Mouse (Mus musculus) forebrain, embryonic 10.5 days (tissue): ENCODE results near the gene Aspm. TPM values are rescaled to one million over a fixed set of nuclear protein-coding genes. Genes with fewer than 3 reads are reported as not detected.

Source experiments
- DNase-seq: peaks from one replicate; pipeline ENCODE4 v3.0.0-alpha.2; 2017; ENCODE audit warnings: low spot score; ENCODE audit errors: extremely low spot score
- H3K27ac ChIP-seq: fragments of 300-500 bp; sonication (generic); 2 replicates; pipeline ENCODE4 v1.5.1; 2016; ENCODE audit warnings: mild to moderate bottlenecking
- H3K27me3 ChIP-seq: fragments of 300-500 bp; sonication (generic); 2 replicates; pipeline ENCODE4 v1.6.1; 2016; ENCODE audit warnings: mild to moderate bottlenecking; ENCODE audit not compliant: poor library complexity, severe bottlenecking
- H3K36me3 ChIP-seq: fragments of 300-500 bp; sonication (generic); replicated peaks from 2 replicates; pipeline ENCODE4 v1.6.1; 2016; ENCODE audit warnings: mild to moderate bottlenecking, moderate library complexity
- H3K4me1 ChIP-seq: fragments of 300-500 bp; sonication (generic); 2 replicates; pipeline ENCODE4 v1.6.1; 2016
- H3K4me3 ChIP-seq: fragments of 300-500 bp; sonication (generic); 2 replicates; pipeline ENCODE4 v1.5.1; 2016; ENCODE audit warnings: mild to moderate bottlenecking, moderate library complexity
- H3K9me3 ChIP-seq: fragments of 300-500 bp; sonication (generic); 2 replicates; pipeline ENCODE4 v1.6.1; 2016; ENCODE audit warnings: mild to moderate bottlenecking, moderate library complexity
- WGBS: fragments of 180-500 bp; shearing (Covaris S2); methylation state at CpG from one replicate; pipeline ENCODE4 v1.1.7; 2016; 5-methylcytosine and 5-hydroxymethylcytosine counted together
- polyA plus RNA-seq: library from polyadenylated mRNA; unstranded; fragments of >200 nt; fragmentation: Nextera tagmentation; extraction: Ambion mirVana; gene quantifications from 2 replicates; pipeline ENCODE4 v1.2.1, GENCODE M21; 2016

Gene Aspm
- polyA plus RNA-seq, 1 experiment from 2014 or later = 24.7 TPM

DNA sequence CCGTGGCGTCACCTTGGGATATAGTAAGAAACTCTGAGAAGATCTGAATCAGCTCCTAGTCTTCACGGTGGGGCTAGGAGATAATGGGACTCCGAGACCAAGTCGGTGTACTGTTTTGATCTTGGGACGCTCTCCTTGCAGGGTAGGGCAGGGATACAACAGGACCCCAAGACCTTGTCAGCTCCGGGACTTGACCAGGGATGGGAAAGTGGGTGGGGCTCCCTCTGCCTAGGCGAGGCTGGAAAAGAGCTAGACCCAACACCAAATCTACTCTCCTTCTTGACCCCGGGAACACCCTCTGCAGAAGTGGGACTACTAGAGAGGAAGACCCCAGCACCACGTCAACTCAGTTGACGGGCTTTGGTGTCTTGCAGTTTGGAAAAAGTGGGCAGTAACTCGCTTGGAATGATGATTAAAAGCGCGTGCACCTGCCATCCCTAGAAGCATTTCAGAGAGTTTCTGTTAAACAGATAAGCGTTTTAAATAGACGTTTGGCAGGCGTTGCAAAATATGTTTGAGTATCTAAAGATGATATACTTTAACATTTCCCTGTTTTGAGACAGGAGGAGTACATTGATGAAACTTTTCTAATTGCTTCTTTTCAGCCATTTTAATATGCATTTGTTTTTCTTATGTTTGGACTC is 776 bp downstream of the Aspm start:
- Histone ChIP-seq H3K9me3 (no peaks in the 10 kb centered on the region), H3K36me3 (peaks cover 33% of the 10 kb centered on the region), H3K4me3 (peak overlapping the region; percentile 96), H3K4me1 (peaks cover 26% of the 10 kb centered on the region), H3K27ac (peak overlapping the region; percentile 96), H3K27me3 (no peaks in the 10 kb centered on the region)
- 5% methylated on average over 17 of the region's 17 CpGs for WGBS
- DNase-seq = no peak

DNA sequence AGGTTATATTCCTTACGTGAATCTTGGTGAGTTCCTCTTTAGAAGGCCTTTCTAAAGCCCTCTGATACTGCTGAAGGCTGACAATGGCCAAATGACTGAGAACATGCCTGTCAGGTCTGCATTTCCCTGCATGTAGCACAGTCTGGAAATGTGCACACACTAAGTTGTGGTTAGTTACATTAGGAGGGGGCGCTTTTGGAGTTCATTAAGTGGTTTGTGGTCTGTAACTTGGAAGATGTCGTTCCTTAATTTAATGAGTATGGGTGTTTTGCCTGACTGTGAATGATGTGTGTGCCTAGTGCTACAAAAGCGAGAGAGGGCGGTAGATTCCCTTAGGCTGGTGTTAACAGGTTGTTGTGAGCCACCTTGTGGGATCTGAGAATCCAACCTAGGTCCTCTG is 6.2 kb downstream of the Aspm start:
- 93% methylated on average over 5 of the region's 5 CpGs for WGBS
- DNase-seq = no peak
- Histone ChIP-seq H3K27ac (no peak overlapping the region), H3K9me3 (no peaks in the 10 kb centered on the region), H3K4me3 (no peak overlapping the region), H3K27me3 (no peaks in the 10 kb centered on the region), H3K36me3 (peaks cover 88% of the 10 kb centered on the region), H3K4me1 (peaks cover 23% of the 10 kb centered on the region)

DNA sequence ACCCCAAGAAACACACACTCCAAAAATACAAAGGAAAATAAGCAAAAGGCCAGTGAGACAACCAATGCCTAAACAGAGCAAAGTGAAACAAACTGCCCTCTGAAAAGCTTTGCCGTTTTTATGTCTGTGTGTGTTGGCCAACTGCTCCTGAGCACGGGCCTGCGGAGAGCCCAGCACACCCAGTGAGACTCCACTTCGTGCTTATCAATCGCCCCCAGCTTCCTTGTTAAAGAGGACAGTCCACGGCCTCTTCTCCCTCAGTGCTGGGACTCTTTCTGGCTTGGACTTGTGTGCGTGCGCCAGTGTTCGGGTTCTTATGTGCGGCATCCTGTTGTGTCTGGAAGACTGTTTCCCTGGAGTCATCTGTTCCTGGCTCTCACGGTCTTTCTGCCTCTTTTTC is 11.4 kb downstream of the Aspm start:
- H3K27me3 ChIP-seq = no peaks in the 10 kb centered on the region
- no peaks in the 10 kb centered on the region for H3K9me3 ChIP-seq
- no peak overlapping the region for H3K27ac ChIP-seq
- H3K4me1 ChIP-seq = peaks cover 1% of the 10 kb centered on the region
- DNase-seq = no peak
- no peak overlapping the region for H3K4me3 ChIP-seq
- 92% methylated on average over 11 of the region's 11 CpGs for WGBS
- peaks cover 96% of the 10 kb centered on the region for H3K36me3 ChIP-seq

DNA sequence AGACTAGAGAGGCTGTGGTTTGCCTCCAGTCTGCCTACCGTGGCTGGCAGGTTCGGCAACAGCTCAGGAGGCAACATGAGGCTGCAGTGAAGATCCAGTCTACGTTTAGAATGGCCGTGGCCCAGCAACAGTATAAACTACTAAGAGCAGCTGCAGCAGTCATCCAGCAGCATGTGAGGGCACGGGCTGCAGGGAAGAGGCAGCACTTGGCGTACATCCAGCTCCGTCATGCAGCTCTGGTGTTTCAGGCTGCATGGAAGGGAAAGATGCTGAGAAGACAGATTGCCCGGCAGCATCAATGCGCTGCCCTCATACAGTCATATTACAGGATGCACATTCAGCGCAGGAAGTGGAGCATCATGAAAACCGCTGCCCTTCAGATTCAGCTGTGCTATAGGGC is 24.3 kb downstream of the Aspm start:
- H3K27ac ChIP-seq = no peak overlapping the region
- no peak for DNase-seq
- H3K36me3 ChIP-seq = peaks cover 100% of the 10 kb centered on the region
- WGBS = 95% methylated on average over 11 of the region's 11 CpGs
- no peaks in the 10 kb centered on the region for H3K27me3 ChIP-seq
- no peaks in the 10 kb centered on the region for H3K9me3 ChIP-seq
- no peaks in the 10 kb centered on the region for H3K4me1 ChIP-seq
- no peak overlapping the region for H3K4me3 ChIP-seq

DNA sequence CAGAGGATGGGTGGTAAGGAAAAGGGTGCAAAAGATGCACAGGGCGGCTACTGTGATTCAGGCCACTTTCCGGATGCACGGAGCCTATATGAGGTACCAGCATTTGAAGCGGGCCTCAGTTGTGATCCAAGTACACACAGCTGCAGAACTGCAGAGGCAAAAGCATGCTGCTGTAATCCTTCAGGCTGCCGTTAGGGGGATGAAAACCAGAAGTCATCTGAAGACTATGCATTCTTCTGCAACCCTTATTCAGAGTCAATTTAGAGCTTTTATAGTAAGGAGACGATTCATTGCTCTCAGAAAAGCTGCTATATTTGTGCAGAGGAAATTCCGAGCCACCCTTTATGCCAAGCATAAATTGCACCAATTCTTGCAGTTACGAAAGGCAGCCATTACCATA is 25.7 kb downstream of the Aspm start:
- Histone ChIP-seq H3K4me1 (no peaks in the 10 kb centered on the region), H3K27me3 (no peaks in the 10 kb centered on the region), H3K27ac (no peak overlapping the region), H3K4me3 (no peak overlapping the region), H3K9me3 (no peaks in the 10 kb centered on the region), H3K36me3 (peaks cover 100% of the 10 kb centered on the region)
- 92% methylated on average over 8 of the region's 8 CpGs for WGBS
- no peak for DNase-seq

DNA sequence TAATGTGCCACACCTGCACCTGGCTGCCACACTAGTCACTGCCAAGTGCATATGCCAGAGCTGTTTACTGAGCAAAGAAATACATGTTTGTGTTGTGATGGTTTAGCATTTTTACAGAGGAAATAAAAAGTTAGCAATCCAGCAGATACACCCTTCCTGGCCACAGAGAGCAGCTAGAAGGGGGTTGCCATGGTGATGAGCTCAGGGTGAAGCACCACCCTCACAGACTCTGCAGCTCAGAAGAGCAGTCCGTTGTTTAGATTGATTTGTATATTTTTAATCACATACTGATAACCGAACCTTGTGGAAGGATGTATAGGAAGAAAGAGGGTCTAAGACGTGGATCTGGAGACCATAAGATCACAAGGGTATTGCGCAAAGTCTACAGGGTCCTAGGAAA is 26.6 kb downstream of the Aspm start:
- Histone ChIP-seq H3K27me3 (no peaks in the 10 kb centered on the region), H3K36me3 (peaks cover 100% of the 10 kb centered on the region), H3K27ac (no peak overlapping the region), H3K9me3 (no peaks in the 10 kb centered on the region), H3K4me1 (no peaks in the 10 kb centered on the region), H3K4me3 (no peak overlapping the region)
- DNase-seq = no peak
- 96% methylated on average over 4 of the region's 4 CpGs for WGBS

DNA sequence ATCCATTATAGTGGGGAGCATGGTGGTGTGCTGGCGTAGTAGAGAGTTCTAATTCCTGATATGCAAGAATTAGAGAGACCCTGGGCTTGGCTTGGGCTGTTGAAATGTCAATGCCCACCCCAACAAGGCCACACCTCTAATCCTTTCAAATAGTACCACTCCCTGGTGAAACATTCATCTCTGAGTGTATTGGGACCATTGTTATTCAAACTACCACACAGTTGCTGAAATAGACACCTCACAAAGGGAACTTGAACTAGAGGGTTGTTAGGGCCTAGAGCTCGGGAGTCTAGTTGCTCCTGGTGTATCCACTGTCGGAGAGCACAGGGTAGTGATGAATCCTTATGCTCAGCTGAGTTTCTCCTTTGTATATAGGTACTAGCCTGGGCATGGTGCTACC is 40.1 kb downstream of the Aspm start:
- H3K4me3 ChIP-seq = no peak overlapping the region
- no peak overlapping the region for H3K27ac ChIP-seq
- peaks cover 66% of the 10 kb centered on the region for H3K36me3 ChIP-seq
- no peaks in the 10 kb centered on the region for H3K9me3 ChIP-seq
- H3K27me3 ChIP-seq = no peaks in the 10 kb centered on the region
- no peaks in the 10 kb centered on the region for H3K4me1 ChIP-seq
- WGBS = 77% methylated on average over 3 of the region's 3 CpGs
- no peak for DNase-seq

DNA sequence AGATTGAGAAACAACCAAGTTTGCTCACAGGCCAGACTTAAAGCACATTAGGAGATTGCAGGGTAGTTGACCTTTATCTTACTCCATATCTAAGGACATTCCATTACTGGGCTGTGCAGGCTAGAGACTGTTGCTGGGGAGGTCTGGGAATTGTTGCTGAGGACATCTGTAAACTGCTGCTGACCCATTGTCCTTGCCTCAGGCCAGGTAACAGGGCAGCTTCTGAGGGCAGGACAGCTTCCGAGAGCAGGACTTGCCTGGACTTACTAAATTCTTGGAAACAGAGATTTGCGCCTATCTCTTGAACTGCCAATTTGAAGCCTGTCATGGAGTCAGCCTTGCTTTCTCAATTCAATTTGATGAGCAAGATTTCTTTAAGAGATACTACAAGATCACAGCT is 40.8 kb downstream of the Aspm start:
- 88% methylated on average over 2 of the region's 2 CpGs for WGBS
- no peaks in the 10 kb centered on the region for H3K4me1 ChIP-seq
- no peaks in the 10 kb centered on the region for H3K27me3 ChIP-seq
- H3K4me3 ChIP-seq = no peak overlapping the region
- no peak overlapping the region for H3K27ac ChIP-seq
- DNase-seq = no peak
- H3K36me3 ChIP-seq = peaks cover 58% of the 10 kb centered on the region
- H3K9me3 ChIP-seq = no peaks in the 10 kb centered on the region

DNA sequence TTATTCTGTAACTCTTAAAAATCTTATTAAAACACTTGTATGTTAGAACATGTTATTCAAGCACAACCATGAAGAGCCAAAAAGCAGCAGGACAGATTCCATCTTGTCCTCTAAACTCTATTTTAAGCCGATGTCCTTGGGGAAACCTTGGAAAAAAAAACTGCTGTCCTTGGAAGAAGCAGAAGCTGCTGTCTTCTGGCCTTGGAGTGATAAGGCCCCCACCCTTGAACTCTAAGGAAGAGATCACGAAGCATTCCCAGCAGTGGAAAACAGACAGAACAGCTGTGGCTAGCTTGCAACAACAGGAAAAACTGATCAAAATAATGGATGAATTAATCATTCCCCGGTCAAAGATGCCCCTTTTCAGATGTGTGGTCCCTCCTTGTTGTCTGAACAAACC is 41.6 kb downstream of the Aspm start:
- H3K4me1 ChIP-seq = no peaks in the 10 kb centered on the region
- peaks cover 50% of the 10 kb centered on the region for H3K36me3 ChIP-seq
- H3K9me3 ChIP-seq = no peaks in the 10 kb centered on the region
- H3K27ac ChIP-seq = no peak overlapping the region
- H3K4me3 ChIP-seq = no peak overlapping the region
- H3K27me3 ChIP-seq = no peaks in the 10 kb centered on the region
- 92% methylated on average over 3 of the region's 3 CpGs for WGBS
- DNase-seq = no peak

DNA sequence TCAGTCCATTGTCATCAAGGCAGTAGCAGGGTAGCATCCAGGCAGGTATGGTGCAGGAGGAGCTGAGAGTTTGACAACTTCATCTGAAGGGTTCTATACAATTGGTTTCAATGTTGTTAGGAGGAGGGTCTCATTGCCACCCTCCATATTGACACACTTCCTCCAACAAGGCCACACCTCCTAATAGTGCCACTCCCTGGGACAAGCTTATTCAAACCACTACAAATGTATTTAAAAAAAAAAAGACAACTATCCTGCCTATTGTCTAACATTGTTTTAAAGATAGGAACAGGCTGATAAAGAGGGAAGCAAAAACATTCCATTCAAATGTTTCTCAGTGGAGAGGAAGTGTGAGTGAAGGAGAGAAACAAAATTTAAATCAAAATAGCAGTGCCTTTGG is 45.2 kb downstream of the Aspm start:
- H3K4me1 ChIP-seq = no peaks in the 10 kb centered on the region
- no peak overlapping the region for H3K4me3 ChIP-seq
- H3K27me3 ChIP-seq = no peaks in the 10 kb centered on the region
- H3K9me3 ChIP-seq = no peaks in the 10 kb centered on the region
- H3K27ac ChIP-seq = no peak overlapping the region
- peaks cover 15% of the 10 kb centered on the region for H3K36me3 ChIP-seq
- no peak for DNase-seq

DNA sequence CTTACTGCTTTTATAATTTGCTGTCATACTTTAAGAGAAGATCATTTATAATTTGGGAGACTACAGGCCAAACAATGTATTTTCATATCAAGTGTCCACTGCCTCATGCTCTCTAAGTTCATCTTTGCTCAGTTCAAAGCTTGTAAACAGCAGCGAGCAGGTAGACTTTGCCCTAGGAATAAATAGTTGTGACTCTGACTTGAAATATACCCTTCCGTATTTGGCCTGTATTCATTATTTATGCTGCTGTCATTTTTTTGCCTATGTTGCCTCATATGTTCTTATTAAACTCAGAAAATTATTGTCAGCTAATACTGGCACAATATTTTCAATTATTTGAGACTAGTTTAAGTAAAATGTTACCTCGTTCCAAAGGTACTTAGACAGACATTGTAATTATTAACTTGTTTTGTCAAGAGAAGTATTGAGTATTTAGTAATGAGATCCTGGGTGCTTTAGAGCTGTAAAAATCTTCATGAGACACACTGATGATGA is 46.7 kb downstream of the Aspm start, which contains the start of gene F13b:
Gene F13b, plus strand, starts transcription at position 445 of the 495 bp plus-strand sequence.
- no peak within 1 kb of the TSS for H3K4me3 ChIP-seq
- no peaks in the 10 kb centered on the region for H3K4me1 ChIP-seq
- H3K9me3 ChIP-seq = no peaks in the 10 kb centered on the region
- H3K27ac ChIP-seq = no peak within 1 kb of the TSS
- WGBS = 93% methylated on average over 3 of the region's 3 CpGs
- DNase-seq = no peak
- no peaks in the 10 kb centered on the region for H3K27me3 ChIP-seq
- no peaks in the 10 kb centered on the region for H3K36me3 ChIP-seq

DNA sequence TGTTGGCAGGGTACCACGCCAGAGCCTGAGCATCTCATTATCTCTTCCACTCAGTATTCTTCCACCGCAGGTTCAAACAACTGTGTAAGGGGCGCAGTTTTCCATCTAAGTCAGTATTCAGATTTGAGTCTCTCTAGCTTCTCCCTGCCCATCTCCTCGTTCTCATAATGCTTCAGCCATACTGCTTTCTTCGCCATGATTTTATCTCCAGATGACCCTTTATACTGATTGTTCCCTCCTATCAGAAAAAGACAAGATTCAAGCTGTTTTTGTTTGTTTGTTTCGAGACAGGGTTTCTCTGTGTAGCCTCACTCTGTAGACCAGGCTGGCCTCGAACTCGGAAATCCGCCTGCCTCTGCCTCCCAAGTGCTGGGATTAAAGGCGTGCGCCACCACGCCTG is 60.0 kb downstream of the Aspm start:
- 95% methylated on average over 12 of the region's 12 CpGs for WGBS
- Histone ChIP-seq H3K27me3 (no peaks in the 10 kb centered on the region), H3K9me3 (no peaks in the 10 kb centered on the region), H3K4me1 (no peaks in the 10 kb centered on the region), H3K36me3 (no peaks in the 10 kb centered on the region), H3K4me3 (no peak overlapping the region), H3K27ac (no peak overlapping the region)
- DNase-seq = no peak
